Mouse (Mus musculus) spleen, adult 18-20 months (tissue): Measurements from ENCODE around the gene Prl8a8.

Experiments
- DNase-seq, 2 experiments: peaks; one replicate each; pipeline ENCODE4 v3.0.0; 2022; ENCODE audit warnings: mixed read lengths in 2 of 2

The Prl8a8 gene

GRCm38 (mm10) chr13:27513117-27513516 is at the start of gene Prl8a8:
Gene Prl8a8, minus strand, starts transcription at chr13:27513217.
- DNase-seq: no peak

DNA sequence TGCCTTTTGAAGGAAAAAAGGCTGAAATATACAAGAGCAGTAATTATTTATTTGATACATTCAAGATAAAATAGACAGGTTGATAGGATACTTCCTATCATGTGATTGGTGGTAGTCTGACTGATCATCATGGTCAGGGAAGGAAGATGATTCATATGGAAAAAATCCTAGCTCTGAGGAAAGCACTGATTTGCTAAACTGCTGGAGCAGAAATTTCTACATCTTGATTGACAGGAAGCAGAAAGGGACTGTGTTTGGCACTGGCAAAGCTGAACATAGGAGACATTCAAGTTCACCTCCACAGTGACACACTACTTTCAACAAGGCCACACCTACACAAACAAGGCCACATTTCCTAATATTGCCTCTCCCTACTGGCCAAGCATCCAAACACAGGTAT is 40.3 kb upstream of the Prl8a8 start:
- DNase-seq: no peak

- DNase-seq: no peak
Measured at GRCm38 (mm10) chr13:27523156-27523555, 10.1 kb upstream of the Prl8a8 start.

GRCm38 (mm10) chr13:27507645-27508044 is 5.4 kb downstream of the Prl8a8 start:
- DNase-seq: no peak
